Mouse (Mus musculus) B cell, adult (primary cell): ENCODE results near the gene Cybc1. TPM values are rescaled to one million over a fixed set of nuclear protein-coding genes. Genes with fewer than 3 reads are reported as not detected.

Source experiments
- total RNA-seq: library from RNA; stranded (reverse); gene quantifications from 4 replicates; pipeline ENCODE4 v1.2.4, GENCODE M21; 2023; ENCODE audit not compliant: inconsistent age

Gene Cybc1
- 101 to 128 TPM (median 103 TPM) in 4 replicates for total RNA-seq

DNA sequence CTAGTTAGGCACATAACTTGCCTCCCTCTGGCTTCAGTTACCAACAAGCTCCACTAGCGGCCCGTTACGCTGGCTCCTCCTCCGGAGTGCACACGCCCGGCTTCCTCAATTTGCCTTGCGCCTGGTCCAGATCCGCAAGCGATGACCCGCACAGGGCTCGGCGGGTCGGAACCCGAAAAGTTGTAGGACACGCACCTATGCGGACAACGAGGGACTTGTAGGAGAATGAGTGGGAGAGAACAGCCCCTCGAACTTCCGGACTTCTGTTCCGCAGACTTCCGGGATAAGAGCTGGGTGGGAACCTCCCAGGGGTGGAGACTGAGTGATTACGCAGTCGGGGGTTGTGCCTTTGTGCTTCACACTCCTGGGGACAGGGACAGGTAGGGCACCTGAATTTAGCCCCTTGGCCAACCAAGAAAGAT is at the start of gene Cybc1:
Cybc1 (minus strand) TSS at position 305 of the 422 bp plus-strand sequence.

DNA sequence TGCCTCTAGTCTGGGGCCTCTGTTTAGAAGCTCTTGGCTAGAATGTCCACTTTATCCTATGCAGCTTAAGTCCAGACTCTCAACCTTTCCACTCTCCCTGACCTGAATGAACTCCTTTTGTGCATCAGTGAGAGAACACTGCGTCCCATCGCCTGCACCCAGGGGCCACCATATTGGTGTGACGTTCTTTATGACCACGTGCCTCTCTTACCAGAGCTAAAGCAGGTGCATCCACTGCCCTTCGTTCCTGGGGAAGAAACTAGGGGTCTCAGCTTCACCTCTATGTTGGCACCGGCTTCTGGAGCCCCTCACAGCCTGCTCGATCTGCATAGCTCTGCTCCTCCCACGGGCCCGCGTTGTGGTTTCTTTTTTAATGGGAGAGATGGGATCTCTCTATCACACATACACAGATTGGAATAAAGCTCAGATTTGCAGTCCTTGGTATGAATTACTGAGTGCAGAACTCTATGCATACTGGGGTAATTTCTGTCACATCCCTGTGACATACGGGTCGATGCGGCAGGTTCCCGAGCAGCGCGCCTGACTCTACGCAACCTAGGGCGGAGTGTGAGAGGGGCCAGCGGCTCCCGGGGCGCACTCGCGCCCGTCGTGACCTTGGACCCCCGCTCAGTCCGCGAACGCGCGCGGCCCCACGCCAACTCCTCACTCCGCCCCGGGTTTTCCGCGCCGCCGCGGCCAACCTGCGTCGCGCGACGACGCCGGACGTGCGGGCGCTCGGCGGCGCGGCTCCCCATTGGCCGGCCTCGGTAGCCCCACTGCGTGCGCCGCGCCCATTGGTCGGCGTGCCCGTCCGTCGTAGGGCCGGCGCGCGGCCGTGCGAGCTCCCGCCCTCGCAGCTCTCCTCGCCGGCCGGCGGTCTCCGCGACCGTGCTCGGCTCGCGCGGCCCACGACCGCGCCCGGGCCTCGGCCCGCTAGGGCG is 30.3 kb upstream of the Cybc1 start, which contains the start of gene Foxk2:
Foxk2 (plus strand) TSS at position 831 of the 941 bp plus-strand sequence.

DNA sequence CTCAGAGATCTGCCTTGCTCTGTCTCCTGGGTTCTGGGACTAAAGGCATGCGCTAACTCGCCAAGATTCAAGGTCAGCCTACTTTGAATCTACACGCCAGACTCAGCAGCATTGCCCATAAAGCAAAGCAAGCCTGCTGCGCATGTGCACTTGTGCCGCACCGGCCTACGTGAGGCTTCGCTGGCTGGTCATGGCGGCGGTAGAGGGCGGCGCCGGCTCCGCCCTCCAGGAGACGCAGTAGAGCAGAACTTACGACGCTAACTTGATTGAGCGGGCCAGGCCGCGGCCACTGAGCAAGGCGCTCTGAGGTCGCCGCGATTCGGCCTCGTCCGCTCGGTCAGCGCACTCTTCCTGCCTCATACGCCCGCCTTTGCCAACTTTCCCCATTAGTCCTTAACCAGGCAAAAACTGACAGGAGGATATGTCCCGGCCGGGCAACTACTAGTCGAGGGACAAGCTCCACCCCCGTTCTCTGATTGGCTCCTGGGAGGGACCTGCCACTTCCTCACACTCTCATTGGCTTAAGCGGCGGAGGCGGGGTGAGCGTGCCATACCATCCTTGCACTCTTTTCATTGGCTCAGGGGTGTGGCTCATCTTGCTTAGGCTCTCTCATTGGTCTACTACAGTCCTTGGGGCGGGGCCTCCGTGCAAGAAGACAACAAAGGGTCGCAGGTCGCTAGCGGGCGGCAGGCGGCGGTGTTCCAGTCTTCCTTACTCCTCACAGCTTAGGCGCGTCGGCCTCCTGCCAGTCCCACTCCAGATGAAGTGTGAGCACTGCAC is 7.6 kb upstream of the Cybc1 start, which contains the start of gene Narf:
Narf (plus strand) TSS at position 690 of the 781 bp plus-strand sequence.

DNA sequence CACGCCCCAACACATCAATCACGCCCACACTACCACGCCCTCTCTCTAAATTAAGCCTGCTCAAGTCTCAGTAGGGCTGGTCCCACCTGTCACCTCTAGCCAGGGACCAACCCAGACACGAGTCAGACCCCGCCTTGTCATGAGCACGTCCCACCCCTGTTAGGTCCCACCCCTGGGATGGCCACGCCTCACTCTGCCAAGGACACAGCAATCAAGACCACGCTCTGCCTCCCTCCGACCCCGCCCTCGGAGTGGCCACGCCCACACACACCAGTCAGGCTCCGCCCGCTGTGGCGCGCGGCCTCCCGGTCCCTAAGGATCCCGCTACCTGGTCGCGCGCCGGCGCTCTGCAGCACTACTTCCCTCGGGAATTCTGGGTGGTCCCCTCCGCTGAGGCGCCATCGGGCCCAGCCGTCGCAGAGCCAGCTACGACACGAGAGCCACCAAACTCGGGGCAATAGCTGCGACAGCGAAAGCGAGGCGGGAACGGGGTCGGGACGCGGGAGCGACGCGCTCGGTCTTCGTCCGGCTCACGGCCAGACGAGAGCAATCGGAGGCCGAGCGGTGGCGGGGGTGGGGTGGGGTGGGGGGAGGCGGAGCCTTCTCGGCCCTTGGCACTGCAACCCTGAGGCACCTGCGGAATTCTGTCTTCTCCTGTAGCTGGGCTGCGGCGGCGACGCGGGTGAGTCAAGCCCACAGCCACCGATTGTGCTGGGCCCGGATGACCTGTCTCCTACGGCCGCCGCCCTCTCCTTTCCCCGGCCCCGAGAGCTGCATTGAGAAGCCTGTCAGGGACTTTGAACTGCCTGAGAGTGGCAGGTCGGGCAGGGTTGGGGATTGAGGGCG is 24.7 kb downstream of the Cybc1 start, which contains the start of the genes Hexdc and Ogfod3:
Hexdc (plus strand) TSS at position 273 of the 846 bp plus-strand sequence.
Ogfod3 (minus strand) TSS at position 551 of the 846 bp plus-strand sequence.

Other genes with a start within 250 kb of the Cybc1 start
- gene Csnk1d, start 238.0 kb downstream of the Cybc1 start, total RNA-seq, result 132 to 158 TPM (median 145 TPM) in 4 replicates
- 6.4 to 10.0 TPM (median 7.9 TPM) in 4 replicates for gene Cd7, start 189.9 kb downstream of the Cybc1 start, total RNA-seq
- gene Sectm1b, start 165.8 kb downstream of the Cybc1 start, total RNA-seq, result not detected in 4 replicates
- gene Sectm1a, start 148.1 kb downstream of the Cybc1 start, total RNA-seq, result not detected in 4 replicates
- gene Tex19.2, start 110.6 kb downstream of the Cybc1 start, total RNA-seq, result not detected in 4 replicates
- gene Tex19.1, start 83.2 kb downstream of the Cybc1 start, total RNA-seq, result not detected in 4 replicates
- not detected in 4 replicates for gene Uts2r, start 69.1 kb downstream of the Cybc1 start, total RNA-seq
- gene Hexdc, start 24.9 kb downstream of the Cybc1 start, total RNA-seq, result 12.4 to 20.5 TPM (median 17.1 TPM) in 4 replicates
- gene Ogfod3, start 24.6 kb downstream of the Cybc1 start, total RNA-seq, result 7.9 to 11.9 TPM (median 9.4 TPM) in 4 replicates
- 35.9 to 45.9 TPM (median 43.5 TPM) in 4 replicates for gene Narf, start 7.9 kb upstream of the Cybc1 start, total RNA-seq
- 35.8 to 44.3 TPM (median 39.1 TPM) in 4 replicates for gene Foxk2, start 30.7 kb upstream of the Cybc1 start, total RNA-seq
- gene Wdr45b, start 125.1 kb upstream of the Cybc1 start, total RNA-seq, result 54.2 to 59.0 TPM (median 54.9 TPM) in 4 replicates
- not detected in 4 replicates for gene Rab40b, start 158.9 kb upstream of the Cybc1 start, total RNA-seq
- gene Fn3krp, start 192.1 kb upstream of the Cybc1 start, total RNA-seq, result 4.6 to 6.5 TPM (median 5.3 TPM) in 4 replicates
- gene Fn3k, start 205.6 kb upstream of the Cybc1 start, total RNA-seq, result not detected in 4 replicates
- gene Tbcd, start 222.6 kb upstream of the Cybc1 start, total RNA-seq, result 31.9 to 36.7 TPM (median 35.6 TPM) in 4 replicates